In the genomic region with DNA sequence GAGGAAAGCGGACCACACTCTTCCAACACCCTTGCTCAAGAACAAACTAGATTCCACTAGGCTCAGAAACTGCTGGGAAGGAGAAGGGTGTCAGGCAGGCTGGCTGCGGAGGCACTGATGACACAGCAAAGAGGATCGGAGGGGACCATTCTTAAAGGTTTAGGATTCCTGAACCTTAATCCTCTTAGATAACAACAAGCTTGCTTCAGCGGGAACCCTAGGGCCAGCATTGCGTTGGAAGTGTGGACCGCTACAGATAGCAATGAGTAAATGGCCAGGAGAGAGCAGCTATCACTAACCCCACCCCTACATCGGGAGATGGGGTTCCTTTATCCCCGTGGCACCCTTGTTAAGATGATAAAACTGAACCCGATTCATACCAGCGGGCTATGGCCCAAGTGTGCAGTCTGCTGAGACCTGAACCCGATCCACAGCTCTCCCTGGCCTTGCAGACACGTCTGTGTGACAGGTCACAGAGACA, we compare ENCODE assay signal across 10 mouse cellular contexts. TPM values are rescaled to one million over a fixed set of nuclear protein-coding genes. Genes with fewer than 3 reads are reported as not detected.
DNase-seq lines count a peak whose midpoint lies in the region; ATAC-seq and TF ChIP-seq lines count a peak whose summit lies in the region.
"Had no signal": no experiment of that assay in that cellular context is flagged by ENCODE, and none has a peak within 500 bp of the region (broad histone marks: within the 10 kb centered on the region; RNA-seq: fewer than 3 reads in every experiment).

No protein-coding gene starts in this region.

- H3K9me3 ChIP-seq in MEL (replicated peaks; ENCODE audit: insufficient read depth, low read length) = no peaks in the 10 kb centered on the region
- no peaks in the 10 kb centered on the region for H3K9me3 ChIP-seq in hindbrain, embryonic 10.5 days

- H3K9ac ChIP-seq in heart, adult 2 months (ENCODE audit: low read depth, low read length) = no peak overlapping the region
- H3K9ac ChIP-seq in MEL (ENCODE audit: control insufficient read depth, low read depth, low read length, poor library complexity, severe bottlenecking) = peak overlapping the region; percentile 64

- no peaks in the 10 kb centered on the region for H3K36me3 ChIP-seq in heart, adult 2 months (ENCODE audit: control insufficient read depth, insufficient read depth, low read length)
- peaks cover 0 to 7% of the 10 kb centered on the region in 2 experiments; a peak in 2 of 4 replicates for H3K36me3 ChIP-seq in MEL (ENCODE audit: control insufficient read depth in 1 of 2, insufficient read depth in 2 of 2, low read length in 2 of 2)
- H3K36me3 ChIP-seq in hindbrain, embryonic 10.5 days = no peaks in the 10 kb centered on the region

- H3K4me1 ChIP-seq in heart, adult 2 months (ENCODE audit: control insufficient read depth, insufficient read depth, low read length) = peaks cover 3% of the 10 kb centered on the region; the same call in 1 of the 2 replicates
- H3K4me1 ChIP-seq in MEL (ENCODE audit: control insufficient read depth in 1 of 2, insufficient read depth in 2 of 2, low read length in 2 of 2) = peaks cover 3 to 15% of the 10 kb centered on the region in 2 experiments; a peak in 3 of 4 replicates
- H3K4me1 ChIP-seq in hindbrain, embryonic 10.5 days (replicated peaks) = peaks cover 7% of the 10 kb centered on the region

- TF ChIP-seq RAD21 in MEL (IDR thresholded peaks at IDR 0.05; ENCODE audit: low read depth, low read length) = no peak

- no peaks in the 10 kb centered on the region; the same call in 1 of the 2 replicates for H3K27me3 ChIP-seq in heart, adult 2 months (ENCODE audit: control insufficient read depth, insufficient read depth, low read length)
- H3K27me3 ChIP-seq in MEL (ENCODE audit: control insufficient read depth in 1 of 2, insufficient read depth in 2 of 2, low read length in 2 of 2) = no peaks in the 10 kb centered on the region
- peaks cover 11% of the 10 kb centered on the region; the same call in 1 of the 2 replicates for H3K27me3 ChIP-seq in hindbrain, embryonic 10.5 days (ENCODE audit: insufficient read depth, poor library complexity, severe bottlenecking)

- TF ChIP-seq POLR2A in heart, adult 2 months (IDR thresholded peaks at IDR 0.05; ENCODE audit: insufficient read depth, low read depth, low read length) = no peak
- peak; percentile 49 to 57; a peak in 2 of 4 replicates for TF ChIP-seq POLR2A in MEL (IDR thresholded peaks at IDR 0.05; ENCODE audit: control insufficient read depth in 1 of 2, insufficient read depth in 1 of 2, low read depth in 1 of 2, low read length in 2 of 2, poor library complexity in 1 of 2)

- H3K79me2 ChIP-seq in heart, adult 2 months (replicated peaks; ENCODE audit: control insufficient read depth, insufficient read depth, low read length) = no peaks in the 10 kb centered on the region
- H3K79me2 ChIP-seq in MEL (ENCODE audit: control insufficient read depth, insufficient read depth, low read length, poor library complexity) = no peaks in the 10 kb centered on the region; the same call in 1 of the 2 replicates

- no peak overlapping the region for H3K27ac ChIP-seq in heart, adult 2 months
- peak overlapping the region; percentile 84 for H3K27ac ChIP-seq in MEL (ENCODE audit: control insufficient read depth, low read depth, low read length)
- H3K27ac ChIP-seq in hindbrain, embryonic 10.5 days = peak overlapping the region; percentile 54; the same call in 1 of the 2 replicates

- peak; percentile 85 for ATAC-seq in megakaryocyte progenitor cell, adult 5-6 weeks (replicated peaks; ENCODE audit: poor library complexity)

- DNase-seq in heart, adult 2 months = no peak
- DNase-seq in heart, postnatal 14 days = no peak
- peak; percentile 90 for DNase-seq in MEL (ENCODE audit: low read depth, low spot score)
- no peak for DNase-seq in hindbrain, embryonic 10.5 days (ENCODE audit: low spot score)
- DNase-seq in thymus, adult 18-20 months = no peak
- DNase-seq in embryo, embryonic 9.5 days (ENCODE audit: extremely low spot score) = no peak
- DNase-seq in B cell, adult 2 months = no peak

- WGBS in heart, adult 2 months = 20% methylated on average over 12 of the region's 12 CpGs
- 24% methylated on average over 12 of the region's 12 CpGs for WGBS in hindbrain, embryonic 10.5 days

- no peak for TF ChIP-seq CTCF in heart, adult 2 months (IDR thresholded peaks at IDR 0.05)
- no peak for TF ChIP-seq CTCF in MEL (IDR thresholded peaks at IDR 0.05 in 2 of 3, conservative IDR thresholded peaks at IDR 0.05 in 1 of 3; ENCODE audit: control insufficient read depth in 1 of 3, insufficient read depth in 1 of 3, low read depth in 2 of 3, low read length in 3 of 3, poor library complexity in 1 of 3, severe bottlenecking in 1 of 3)

- peak overlapping the region; percentile 30 for H3K4me3 ChIP-seq in heart, adult 2 months
- H3K4me3 ChIP-seq in MEL (ENCODE audit: control insufficient read depth in 1 of 2, insufficient read depth in 1 of 2, low read depth in 2 of 2, low read length in 2 of 2) = peak overlapping the region; percentile 61 to 63
- peak overlapping the region; percentile 53 for H3K4me3 ChIP-seq in hindbrain, embryonic 10.5 days

- TF ChIP-seq EP300 in heart, adult 2 months (IDR thresholded peaks at IDR 0.05; ENCODE audit: insufficient read depth, low read depth, low read length) = no peak
- peak; percentile 88 to 92 for TF ChIP-seq EP300 in MEL (IDR thresholded peaks at IDR 0.05; ENCODE audit: low read depth in 1 of 2, low read length in 2 of 2)

- intact Hi-C loops in heart, adult 2 months (cut with DNase I) = loop anchor here (1.0 to 2.0 kb wide), 3 partner anchors 34 to 114 kb away; no protein-coding TSS in a partner anchor
- intact Hi-C loops in heart, postnatal 14 days (cut with DNase I) = loop anchor here (1.0 to 2.0 kb wide), 2 partner anchors 26 to 85 kb away; no protein-coding TSS in a partner anchor

TF ChIP-seq in MEL, 35 proteins besides CTCF, POLR2A, EP300 and RAD21:
- TF ChIP-seq MAZ (IDR thresholded peaks at IDR 0.05; ENCODE audit: low read depth, low read length) = no peak
- TF ChIP-seq MAFK (IDR thresholded peaks at IDR 0.05; ENCODE audit: borderline replicate concordance, low read depth, low read length) = peak; percentile 44; the same call in 1 of the 2 replicates
- peak; percentile 57; the same call in 1 of the 2 replicates for TF ChIP-seq POLR2AphosphoS2 (IDR thresholded peaks at IDR 0.05; ENCODE audit: low read length)
- TF ChIP-seq TAL1 (IDR thresholded peaks at IDR 0.05; ENCODE audit: low read length) = peak; percentile 77
- TF ChIP-seq ZMIZ1 (IDR thresholded peaks at IDR 0.05; ENCODE audit: low read depth, low read length) = peak; percentile 53; the same call in 1 of the 2 replicates
- TF ChIP-seq TBP (IDR thresholded peaks at IDR 0.05; ENCODE audit: low read depth, low read length) = peak; percentile 58; the same call in 1 of the 2 replicates
- TF ChIP-seq TCF12 (IDR thresholded peaks at IDR 0.05; ENCODE audit: low read depth, low read length) = peak; percentile 83
- TF ChIP-seq ETS1 (IDR thresholded peaks at IDR 0.05; ENCODE audit: low read depth, low read length) = peak; percentile 49; the same call in 1 of the 2 replicates
- TF ChIP-seq SIN3A (IDR thresholded peaks at IDR 0.05; ENCODE audit: low read length) = peak; percentile 65; the same call in 1 of the 2 replicates
- TF ChIP-seq GATA1 (IDR thresholded peaks at IDR 0.05; ENCODE audit: low read depth, low read length) = peak; percentile 88
- TF ChIP-seq MYC (IDR thresholded peaks at IDR 0.05; ENCODE audit: low read depth, low read length) = no peak
- peak; percentile 72 for TF ChIP-seq RCOR1 (IDR thresholded peaks at IDR 0.05; ENCODE audit: low read depth, low read length)
- no peak for TF ChIP-seq MYB (IDR thresholded peaks at IDR 0.05; ENCODE audit: low read depth, low read length)

RNA-seq across cellular contexts. Expression of a gene that starts 22.3 kb away (rescaled TPM):
- under 1 TPM in 1 of 2 experiments, not detected in 1; 0.07 TPM for total RNA-seq in heart, adult 2 months (2021)
- polyA plus RNA-seq in heart, adult 2 months (2012; rRNA removed) = 0.12 TPM in 2 replicates
- total RNA-seq in heart, postnatal 14 days (2021) = under 1 TPM in 1 of 2 experiments, not detected in 1; 0.17 TPM
- total RNA-seq in MEL (2012; rRNA removed) = 0.65 and 1.1 TPM in 2 replicates
- polyA plus RNA-seq in MEL (2012; ENCODE audit: insufficient read depth in 1 of 2, insufficient read length in 2 of 2, low read depth in 1 of 2, low replicate concordance in 2 of 2, missing spikeins in 1 of 2) = 1 to 10 TPM in 1 of 2 experiments, not detected in 1; 2.4 TPM
- not detected in 2 replicates for polyA plus RNA-seq in hindbrain, embryonic 10.5 days (2016; fragmentation: Nextera tagmentation; extraction: Ambion mirVana)
- total RNA-seq in megakaryocyte progenitor cell, adult 5-6 weeks (2015) = not detected in 2 replicates
- total RNA-seq in megakaryocyte progenitor cell, adult 5-6 weeks (2017) = not detected in 2 replicates

RNA-seq across cellular contexts. Expression of a gene that starts 33.0 kb away (rescaled TPM):
- 10 to 100 TPM; 12.5 to 14.7 TPM for total RNA-seq in heart, adult 2 months (2021)
- polyA plus RNA-seq in heart, adult 2 months (2012; rRNA removed) = 8.0 and 9.0 TPM in 2 replicates
- 10 to 100 TPM; 12.4 to 15.7 TPM for total RNA-seq in heart, postnatal 14 days (2021)
- total RNA-seq in MEL (2012; rRNA removed) = 248 and 318 TPM in 2 replicates
- 100 to 1,000 TPM in 1 of 2 experiments, not detected in 1; 223 TPM for polyA plus RNA-seq in MEL (2012; ENCODE audit: insufficient read depth in 1 of 2, insufficient read length in 2 of 2, low read depth in 1 of 2, low replicate concordance in 2 of 2, missing spikeins in 1 of 2)
- polyA plus RNA-seq in hindbrain, embryonic 10.5 days (2016; fragmentation: Nextera tagmentation; extraction: Ambion mirVana) = 20.5 and 24.0 TPM in 2 replicates
- total RNA-seq in megakaryocyte progenitor cell, adult 5-6 weeks (2015) = 115 and 141 TPM in 2 replicates
- 114 and 115 TPM in 2 replicates for total RNA-seq in megakaryocyte progenitor cell, adult 5-6 weeks (2017)

RNA-seq across cellular contexts. Expression of a gene that starts 38.2 kb away (rescaled TPM):
- total RNA-seq in heart, adult 2 months (2021) = under 1 TPM; 0.16 to 0.23 TPM
- 0.21 and 0.29 TPM in 2 replicates for polyA plus RNA-seq in heart, adult 2 months (2012; rRNA removed)
- under 1 TPM; 0.17 to 0.72 TPM for total RNA-seq in heart, postnatal 14 days (2021)
- not detected in 2 replicates for total RNA-seq in MEL (2012; rRNA removed)
- polyA plus RNA-seq in MEL (2012; ENCODE audit: insufficient read depth in 1 of 2, insufficient read length in 2 of 2, low read depth in 1 of 2, low replicate concordance in 2 of 2, missing spikeins in 1 of 2) = not detected
- polyA plus RNA-seq in hindbrain, embryonic 10.5 days (2016; fragmentation: Nextera tagmentation; extraction: Ambion mirVana) = not detected in 2 replicates
- not detected in 2 replicates for total RNA-seq in megakaryocyte progenitor cell, adult 5-6 weeks (2015)
- not detected in 2 replicates for total RNA-seq in megakaryocyte progenitor cell, adult 5-6 weeks (2017)
- polyA plus RNA-seq: C2C12; large intestine, adult 2 months had no signal

Comparison
In these comparisons a context has a peak if more than half of its experiments do, and no peak if none do; other contexts are left out.
1. RNA of a gene that starts 33.0 kb away (total RNA-seq): 248 to 318 TPM in MEL and 114 to 141 TPM in megakaryocyte progenitor cell, adult 5-6 weeks; 12.4 to 15.7 TPM in heart, postnatal 14 days and 12.5 to 14.7 TPM in heart, adult 2 months; every median in the first group is over 4 times any median in the second.
2. Peak in every context shown above with its lines, with median percentiles within 50 percentile points of each other: H3K4me3 ChIP-seq.